Mouse (Mus musculus) E14TG2a.4 (cell line): ENCODE data around the gene Sbk2.

Source experiments
- CTCF ChIP-seq: conservative IDR thresholded peaks from 2 replicates; pipeline ENCODE4 v1.5.1; 2014; ENCODE audit warnings: low read length
- POU5F1 ChIP-seq: IDR thresholded peaks from 2 replicates; pipeline ENCODE4 v1.6.1; 2014; ENCODE audit warnings: low read length, borderline replicate concordance

- no peak for TF ChIP-seq CTCF
- TF ChIP-seq POU5F1 = no peak
Observed at GRCm38 (mm10) chr7:4975455-4975854, 11.2 kb upstream of the Sbk2 start.
